Mouse (Mus musculus): ENCODE measurements around the gene Klc3.

GRCm38 (mm10) chr7:19349188-19349915 lies 54.6 kb downstream of the Klc3 start:
- TF ChIP-seq POLR2A (IDR thresholded peaks at IDR 0.05; ENCODE audit: borderline replicate concordance, low read depth, low read length) (no peak), CTCF (IDR thresholded peaks at IDR 0.05; ENCODE audit: low read depth, low read length) (no peak)
